Mouse (Mus musculus) heart, postnatal 14 days (tissue): ENCODE results near the gene Gm33543. TPM values are rescaled to one million over a fixed set of nuclear protein-coding genes. Genes with fewer than 3 reads are reported as not detected.

Source experiments
- DNase-seq, 2 experiments: peaks; one replicate each; pipeline ENCODE4 v3.0.0; 2021 to 2022
- intact Hi-C: fragments of 180-260 bp; cut with DNase I; formaldehyde crosslinking; loops from one replicate; pipeline ENCODE4 v1.15.1; 2025
- long read RNA-seq, 2 experiments: library from polyadenylated mRNA; stranded (forward); transcript quantifications; one replicate each; pipeline ENCODE4 v2.0.0; 2021
- total RNA-seq, 2 experiments: library from RNA; stranded (reverse); gene quantifications; 2 replicates each; pipeline ENCODE4 v1.2.3; 2021

Gm33543 gene
- total RNA-seq = 1 to 10 TPM; 2.0 to 3.1 TPM
- long read RNA-seq, experiment 1, partial matches to known transcripts = 1 of 2 reads
- long read RNA-seq, experiment 1, other reads (novel, unspliced or antisense) = 0 of 2 reads
- long read RNA-seq, experiment 2 = 0 reads

DNA sequence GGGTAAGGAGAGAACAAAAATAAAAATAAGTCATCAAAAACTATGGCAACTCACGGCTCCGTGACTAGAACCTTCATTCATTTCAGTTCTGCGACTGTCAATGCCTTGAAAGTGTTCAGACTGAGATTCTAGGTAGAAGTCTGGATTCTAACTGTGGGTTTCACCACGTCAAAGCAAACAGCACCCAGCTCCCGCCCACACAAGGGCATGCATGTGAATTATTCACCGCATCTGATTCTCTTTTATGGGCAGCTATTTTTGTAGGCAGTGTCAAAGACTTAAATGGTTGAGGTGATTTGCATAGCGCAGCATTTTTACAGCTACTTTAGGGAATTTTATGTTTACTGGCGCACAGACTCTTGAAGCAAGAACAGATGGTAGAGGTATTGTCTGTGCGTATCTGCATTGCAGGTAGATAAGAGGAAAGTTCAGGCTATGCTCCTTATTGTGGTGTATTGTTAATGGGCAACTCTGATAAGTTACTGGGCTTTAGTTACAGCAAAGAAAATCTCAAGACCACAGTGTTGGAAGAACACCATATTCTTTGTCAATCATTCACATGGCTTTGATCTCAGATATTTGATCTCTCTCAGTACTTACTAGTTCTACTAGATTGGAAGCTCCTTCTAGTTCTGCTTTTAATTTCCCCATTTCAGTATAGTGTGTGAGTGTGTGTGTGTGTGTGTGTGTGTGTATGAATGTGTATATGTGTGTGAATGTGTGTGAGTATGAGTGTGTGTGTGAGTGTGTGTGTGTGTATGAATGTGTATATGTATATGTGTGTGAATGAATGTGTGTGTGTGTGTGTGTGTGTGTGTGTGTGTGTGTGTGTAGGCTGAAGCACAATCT lies at the start of gene Gm33543:
Gene Gm33543 (minus strand): TSS at position 142 of the 849 bp plus-strand sequence.
- intact Hi-C loops = no loop called here
- DNase-seq = no peak

DNA sequence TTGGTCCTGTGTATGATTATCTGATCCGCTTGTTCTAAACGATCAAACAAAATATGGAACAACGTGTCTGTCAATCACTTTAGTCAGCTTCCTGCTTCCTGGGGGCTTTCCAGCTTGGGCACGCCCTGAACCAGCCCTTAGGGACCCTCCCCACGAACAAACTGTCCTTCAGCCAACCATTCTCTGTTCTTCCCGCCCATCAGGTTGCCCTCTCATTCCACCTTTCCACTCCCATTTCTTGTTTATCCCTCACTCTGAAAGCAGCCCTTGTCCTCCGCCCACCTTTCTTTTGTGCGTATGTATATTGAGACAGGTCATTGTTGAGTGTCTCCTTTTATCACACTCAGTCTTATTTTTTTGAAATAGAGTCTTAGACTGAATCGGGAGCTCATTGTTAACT lies 49.4 kb upstream of the Gm33543 start:
- DNase-seq = no peak
- intact Hi-C loops = loop anchor here (5.0 to 10.0 kb wide), 2 partner anchors 390 to 897 kb away; partner anchors contain the start of gene Mrpl42

DNA sequence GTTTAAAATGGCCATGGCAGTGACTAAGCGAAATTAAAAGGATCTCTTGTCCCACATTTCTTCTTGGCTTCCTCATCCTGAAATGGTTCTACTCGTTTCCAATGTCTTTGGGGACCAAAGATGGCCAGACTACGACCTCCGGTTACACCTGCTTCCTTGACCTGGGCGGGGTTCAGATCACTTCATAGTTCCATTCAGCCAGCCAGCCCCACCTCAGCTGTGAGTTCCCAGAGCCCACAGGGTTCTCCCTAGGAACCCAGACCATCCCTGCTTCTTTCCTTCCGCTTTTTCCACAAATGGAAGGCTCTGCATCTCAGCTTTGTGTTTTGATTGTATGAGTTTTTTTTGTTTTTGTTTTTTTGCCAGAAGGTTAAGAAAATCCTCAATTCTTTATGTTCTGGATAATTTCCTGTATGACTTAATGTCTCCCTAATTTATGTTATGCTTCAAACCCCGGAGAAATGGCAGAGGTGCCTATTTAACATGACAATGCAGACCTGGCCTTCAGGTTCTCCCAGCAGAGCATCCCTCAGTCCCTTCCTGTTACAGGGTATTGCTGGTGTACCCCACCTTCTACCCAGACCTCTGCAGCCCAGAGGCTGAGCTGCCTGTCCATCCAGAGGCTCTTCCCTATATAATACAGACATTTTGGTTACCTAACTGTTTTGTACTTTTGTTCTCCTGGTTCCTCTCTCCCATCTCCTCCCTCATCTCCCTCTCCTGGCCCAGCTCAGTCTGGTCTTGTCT lies 48.7 kb upstream of the Gm33543 start:
- intact Hi-C loops = loop anchor here (5.0 to 10.0 kb wide), 2 partner anchors 389 to 897 kb away; partner anchors contain the start of gene Mrpl42
- no peak for DNase-seq

DNA sequence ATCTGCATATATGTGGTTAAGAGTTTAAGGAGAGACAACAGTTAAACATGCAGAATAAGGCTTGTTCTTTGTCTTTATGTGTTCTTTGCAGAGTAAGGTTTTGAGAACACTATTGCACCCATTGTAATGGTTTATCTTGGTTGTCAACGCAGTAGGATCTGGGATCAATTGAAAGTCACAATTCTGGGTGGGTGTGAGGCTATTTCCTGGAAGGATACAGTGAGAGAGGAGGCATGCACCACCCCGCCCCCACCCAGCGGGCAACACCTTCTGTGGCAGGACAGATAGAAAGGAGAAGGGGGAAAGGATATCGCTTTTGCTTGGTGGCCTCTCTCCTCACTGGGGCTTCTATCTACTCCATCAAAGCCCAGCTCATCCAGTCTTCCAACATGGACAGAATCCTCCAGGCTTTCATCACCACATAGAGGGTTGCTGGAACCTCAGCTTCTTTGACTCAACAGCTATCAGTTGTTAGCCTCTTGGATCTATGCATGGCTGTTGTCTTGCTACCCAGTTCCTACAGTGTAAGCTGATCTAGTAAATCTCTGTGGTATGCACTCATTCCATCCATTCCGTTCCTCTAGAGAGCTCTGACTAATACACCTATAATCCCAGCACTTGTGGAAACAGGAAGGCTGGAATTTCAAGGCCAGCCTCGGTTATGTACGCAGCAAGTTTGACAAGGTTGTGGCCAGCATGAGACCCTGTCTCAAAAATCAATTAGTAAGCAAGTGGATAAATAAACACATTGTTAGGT lies 41.2 kb upstream of the Gm33543 start:
- DNase-seq = no peak
- intact Hi-C loops = no loop called here

DNA sequence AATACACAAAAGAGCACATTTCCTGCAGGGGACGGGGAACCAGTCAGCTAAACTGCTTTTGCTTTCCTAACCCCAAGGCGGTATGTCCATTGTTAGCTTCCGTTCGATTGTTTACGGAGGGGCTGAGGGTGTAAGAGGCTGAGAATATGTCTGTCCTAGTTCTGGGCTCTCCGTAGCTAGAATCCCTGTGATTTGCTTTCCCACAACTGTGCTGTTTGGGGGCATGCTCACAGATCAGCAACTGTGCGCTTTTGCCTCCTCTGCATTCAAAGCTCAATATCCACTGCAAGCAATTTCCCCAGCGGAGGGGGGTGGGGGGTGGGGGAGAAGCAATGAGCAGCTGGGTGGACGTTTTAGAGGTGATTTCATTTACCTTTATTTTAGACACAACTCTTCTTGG lies 39.3 kb upstream of the Gm33543 start:
- intact Hi-C loops = no loop called here
- no peak for DNase-seq

DNA sequence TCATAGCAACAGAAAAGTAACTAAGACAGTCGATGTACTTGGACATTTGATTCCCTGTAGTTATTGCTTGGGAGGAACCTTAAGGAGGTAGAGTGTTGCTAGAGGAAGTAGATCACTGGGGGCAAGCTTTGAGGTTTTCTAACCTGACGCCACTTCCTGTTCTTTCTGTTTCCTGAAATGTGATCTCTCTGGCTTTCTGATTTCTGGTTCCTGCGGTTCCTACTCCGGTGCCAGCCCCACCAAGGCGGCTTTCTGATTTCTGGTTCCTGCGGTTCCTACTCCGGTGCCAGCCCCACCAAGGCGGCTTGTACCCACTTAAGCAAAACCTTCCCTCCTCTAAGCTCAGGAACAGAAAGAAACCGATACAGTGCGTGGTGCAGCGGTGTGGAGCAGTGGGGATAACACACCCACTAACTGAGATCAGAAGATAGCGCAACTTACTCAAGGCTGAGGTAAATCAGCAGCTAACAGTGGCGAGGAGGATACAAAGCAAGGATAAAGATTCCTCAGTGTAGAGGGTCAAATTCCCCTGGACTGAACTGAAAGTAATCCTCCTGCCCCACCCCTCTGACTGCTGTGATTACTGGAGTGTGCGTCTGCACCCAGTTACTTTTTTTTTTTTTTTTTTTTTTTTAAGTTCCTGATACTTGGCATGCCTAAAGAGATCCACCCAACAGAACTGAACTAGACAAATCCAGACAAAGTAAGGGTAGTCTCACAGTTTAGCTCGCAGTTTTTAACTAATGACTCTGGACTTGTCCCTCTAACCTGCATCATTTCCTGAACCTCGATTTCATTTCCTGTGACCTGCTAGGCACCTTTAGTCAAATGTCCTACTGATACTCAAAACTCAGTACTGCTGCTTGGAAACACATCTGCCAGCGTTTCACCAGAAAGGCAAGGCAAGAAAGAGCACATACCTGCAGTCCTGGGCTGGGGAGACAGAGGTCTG lies 37.5 kb upstream of the Gm33543 start:
- no peak for DNase-seq
- intact Hi-C loops = no loop called here

DNA sequence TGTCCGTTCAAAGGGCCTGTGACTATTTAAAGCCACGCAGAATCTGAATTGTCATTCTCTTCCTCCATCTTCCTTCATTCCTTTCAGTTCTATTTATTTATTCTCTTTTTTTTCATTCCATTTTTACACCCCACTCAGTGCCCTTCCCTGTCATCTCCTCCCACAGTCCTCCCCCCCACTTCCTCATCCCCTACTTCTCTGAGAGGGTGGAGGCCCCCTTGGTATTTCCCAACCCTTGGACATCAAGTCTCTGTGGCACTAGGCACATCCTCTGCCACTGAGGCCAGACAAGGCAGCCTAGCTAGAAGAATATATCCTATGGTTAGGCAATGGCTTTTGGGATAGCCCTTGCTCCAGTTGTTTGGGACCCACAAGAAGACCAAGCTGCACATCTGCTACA lies 28.1 kb upstream of the Gm33543 start:
- intact Hi-C loops = no loop called here
- DNase-seq = no peak

DNA sequence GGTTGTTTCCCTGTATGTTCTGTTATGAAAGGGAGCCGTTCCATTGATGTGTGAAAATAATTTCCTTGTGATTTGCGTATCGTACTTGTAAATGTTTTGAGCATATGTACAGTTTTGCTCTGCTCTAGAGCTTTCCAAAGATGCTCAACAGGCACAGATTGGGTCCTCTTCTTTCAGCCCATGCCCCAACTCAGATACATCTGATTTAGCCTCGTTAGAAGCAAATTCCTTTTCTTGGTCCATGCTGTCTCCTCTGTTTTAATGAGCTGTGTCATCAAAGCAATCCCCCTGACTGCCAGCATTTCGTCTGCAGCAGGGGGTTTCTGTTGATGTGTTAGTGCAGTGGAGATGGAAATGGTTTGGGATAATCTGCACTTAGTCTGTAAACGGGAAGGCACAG lies 25.6 kb upstream of the Gm33543 start:
- intact Hi-C loops = no loop called here
- DNase-seq = no peak

DNA sequence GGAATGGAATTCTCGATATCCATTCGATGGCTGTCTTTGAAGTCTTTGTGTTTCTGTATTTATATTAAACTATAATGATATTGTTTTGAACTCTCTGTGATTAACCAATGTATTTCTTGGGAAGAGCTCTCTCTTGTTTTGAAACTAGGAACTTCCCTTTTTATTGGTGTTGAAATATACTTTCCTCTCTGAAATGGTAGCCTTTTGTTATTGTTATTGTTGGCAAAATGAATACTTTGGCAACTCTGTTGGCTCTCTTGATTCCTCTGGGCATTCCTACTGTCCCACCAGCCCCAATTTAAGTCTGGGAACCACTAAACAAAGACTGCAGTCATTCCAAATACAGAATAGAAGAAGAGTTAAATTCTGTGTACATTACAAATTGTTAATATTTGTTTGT lies 24.9 kb upstream of the Gm33543 start:
- DNase-seq = no peak
- intact Hi-C loops = no loop called here

DNA sequence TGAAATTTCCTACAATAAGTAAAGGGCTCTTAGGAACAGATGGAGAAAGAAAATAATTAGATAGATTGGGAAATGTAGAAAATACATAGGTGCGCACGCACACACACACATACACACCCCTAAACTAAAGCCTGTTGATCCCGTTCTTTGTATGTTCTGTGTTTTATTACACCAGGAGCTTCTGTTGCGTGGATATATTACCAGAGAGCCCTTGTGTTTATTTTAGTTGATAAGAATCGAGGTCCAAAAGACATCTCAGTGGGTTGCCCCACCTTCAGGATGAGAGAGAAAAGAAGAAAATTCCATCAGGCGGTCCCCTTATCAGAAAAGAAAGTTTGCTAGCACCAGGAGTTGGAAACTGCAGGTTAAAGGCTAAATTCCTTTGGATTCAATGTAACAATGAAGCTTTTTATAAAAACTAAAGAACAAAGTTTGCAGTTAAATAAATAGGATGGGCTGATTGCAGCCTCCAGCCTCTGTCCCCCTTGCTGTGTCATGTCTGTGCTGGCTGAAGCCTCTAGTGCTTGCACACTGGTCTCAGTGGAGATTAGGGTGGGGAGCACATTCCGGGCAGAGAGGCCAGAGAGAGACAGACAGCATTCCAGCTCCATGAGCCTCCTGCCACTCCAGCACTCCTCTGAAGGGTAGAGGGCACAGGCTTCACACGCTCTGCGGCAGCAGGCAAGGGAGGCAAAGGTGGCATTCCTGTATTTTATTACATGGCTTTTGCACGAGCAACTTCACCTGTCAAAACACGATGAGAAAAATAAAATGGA lies 21.8 kb upstream of the Gm33543 start:
- peak; percentile 26 to 41 for DNase-seq
- intact Hi-C loops = no loop called here

DNA sequence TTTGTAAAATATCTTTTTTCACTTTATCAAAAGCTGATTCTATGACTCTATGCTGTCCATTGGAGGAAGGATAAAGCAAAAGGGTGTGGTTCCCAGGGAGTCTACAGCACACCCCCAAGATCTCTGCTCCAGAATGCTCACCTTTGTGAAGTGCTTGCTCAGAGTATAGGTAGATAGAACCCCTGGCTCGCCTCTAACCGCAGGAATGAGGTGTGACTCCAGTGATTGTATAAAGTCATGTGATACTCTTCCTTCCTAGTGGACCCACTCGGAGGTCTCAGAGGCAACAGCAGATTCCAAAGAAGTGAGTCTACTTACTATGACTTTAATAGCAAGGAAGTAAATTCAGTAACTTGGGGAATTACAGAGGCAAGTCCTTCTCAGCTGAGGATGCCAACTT lies 19.9 kb upstream of the Gm33543 start:
- DNase-seq = no peak
- intact Hi-C loops = no loop called here

DNA sequence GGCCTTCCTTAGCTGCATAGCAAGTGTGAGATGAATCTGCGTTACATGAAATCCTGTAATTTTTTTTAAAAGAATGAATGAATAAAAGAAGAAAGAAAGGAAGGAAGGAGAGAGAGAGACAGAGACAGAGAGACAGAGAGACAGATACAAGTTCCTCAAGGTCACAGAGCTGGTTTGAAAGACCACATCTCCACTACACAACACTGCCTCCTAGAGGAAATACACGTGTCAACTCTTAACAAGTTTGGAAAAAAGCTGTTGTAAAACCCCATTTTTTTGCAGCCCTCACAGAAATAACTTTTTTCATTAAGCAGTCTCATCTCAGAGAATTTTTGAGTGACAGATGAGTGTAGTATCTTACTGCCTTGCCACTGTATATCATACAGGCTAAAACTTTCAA lies 15.4 kb upstream of the Gm33543 start:
- intact Hi-C loops = loop anchor here (1.0 to 10.0 kb wide), 4 partner anchors 76 to 363 kb away; no protein-coding TSS in a partner anchor
- peak in 1 of 2 experiments; percentile 46 for DNase-seq

DNA sequence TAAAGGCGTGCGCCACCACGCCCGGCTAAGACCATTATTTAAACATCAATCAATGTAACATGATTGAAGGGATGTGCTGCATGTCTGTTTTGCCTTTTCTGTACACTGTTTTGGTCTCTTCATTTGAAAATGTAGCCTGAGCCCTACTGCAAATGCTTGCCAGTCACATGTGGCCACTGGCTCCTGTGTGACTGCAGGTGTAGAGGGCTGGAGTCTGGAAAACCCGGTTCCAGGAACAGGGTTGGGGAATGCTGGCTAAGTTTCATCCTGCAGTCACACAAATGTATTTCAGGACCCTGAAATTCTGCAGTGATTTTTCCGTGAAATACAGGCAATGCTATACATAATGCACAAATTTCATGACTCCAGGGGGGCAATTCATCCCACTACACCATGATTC lies 12.7 kb upstream of the Gm33543 start:
- no peak for DNase-seq
- intact Hi-C loops = loop anchor here (5.0 to 10.0 kb wide), 3 partner anchors 73 to 361 kb away; no protein-coding TSS in a partner anchor

DNA sequence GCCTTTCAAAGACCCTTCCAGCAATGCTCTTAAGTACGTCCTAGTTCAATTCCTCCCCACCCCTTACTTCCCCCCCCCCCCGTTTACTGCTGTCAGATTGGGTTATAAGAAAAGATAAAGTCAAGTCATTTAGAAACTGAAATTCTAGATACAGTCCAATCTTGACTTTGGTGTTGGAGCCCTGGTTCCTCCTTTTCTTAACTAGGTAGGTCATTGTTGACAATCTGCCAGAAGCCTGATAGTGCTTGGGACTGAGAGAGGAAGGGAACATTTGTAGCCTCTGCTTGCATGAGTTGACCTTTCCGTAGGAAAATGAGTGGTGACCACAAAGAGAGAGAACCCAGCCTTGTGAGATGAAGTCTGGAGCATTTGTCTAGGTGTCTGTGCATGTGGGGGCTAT lies 7.8 kb upstream of the Gm33543 start:
- intact Hi-C loops = loop anchor here (10.0 kb wide), 2 partner anchors 166 to 356 kb away; no protein-coding TSS in a partner anchor
- peak in 1 of 2 experiments; percentile 15 for DNase-seq

DNA sequence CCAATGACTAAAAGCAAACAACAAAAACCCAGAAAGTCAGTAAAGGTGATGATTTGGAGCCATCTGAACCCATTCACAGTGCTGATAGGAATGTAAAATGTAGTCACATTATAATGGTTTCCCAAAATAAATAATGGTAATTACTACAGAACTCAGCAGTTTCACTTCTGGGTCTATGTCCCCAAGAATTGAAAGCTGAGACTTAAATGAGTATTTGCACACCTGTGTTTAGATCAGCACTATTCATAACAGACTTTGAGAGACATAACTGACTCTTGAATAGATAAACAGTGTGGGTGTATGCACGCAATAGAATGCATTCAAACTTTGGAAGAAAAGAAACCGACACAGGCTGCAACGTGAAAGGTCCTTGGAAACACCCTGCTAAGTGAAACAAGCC lies 4.0 kb upstream of the Gm33543 start:
- no peak for DNase-seq
- intact Hi-C loops = no loop called here

DNA sequence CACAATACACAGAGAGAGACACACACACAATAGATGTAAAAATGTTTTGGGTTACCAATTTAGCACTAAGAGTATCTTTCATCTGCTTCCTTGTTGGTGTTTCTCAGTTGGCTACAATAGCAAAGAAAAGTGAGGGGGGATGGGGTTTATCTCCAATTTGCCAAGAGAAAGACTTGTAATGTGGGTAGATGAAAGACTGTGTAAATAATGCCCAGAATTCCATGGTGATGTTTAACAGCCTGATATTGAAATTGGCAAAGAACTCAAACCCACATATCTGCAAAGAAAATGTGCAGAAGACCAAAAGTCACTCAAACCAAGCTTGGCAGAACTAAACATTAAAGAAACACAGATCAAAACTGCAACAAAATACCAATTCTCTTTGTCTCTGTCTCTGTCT lies 3.6 kb upstream of the Gm33543 start:
- DNase-seq = no peak
- intact Hi-C loops = no loop called here

DNA sequence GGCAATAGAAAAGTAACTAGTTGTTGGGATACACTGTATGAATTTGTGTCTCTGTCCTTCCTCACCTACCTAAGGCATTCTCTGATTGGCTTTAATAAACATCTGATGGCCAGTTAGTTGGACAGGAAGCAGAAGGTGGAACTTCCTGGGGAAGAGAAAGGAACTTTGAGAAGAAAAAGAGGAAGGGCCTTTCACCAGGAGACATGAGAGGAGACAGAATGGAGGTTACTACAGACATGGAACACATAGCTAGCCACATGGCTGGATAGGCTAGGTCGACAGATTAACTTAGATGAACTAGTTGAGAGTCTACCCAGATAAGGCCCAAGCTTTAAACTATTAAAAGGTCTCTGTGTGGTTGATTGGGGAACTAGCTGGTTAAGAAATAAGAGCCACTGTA lies 1.1 kb upstream of the Gm33543 start:
- DNase-seq = no peak
- intact Hi-C loops = no loop called here

DNA sequence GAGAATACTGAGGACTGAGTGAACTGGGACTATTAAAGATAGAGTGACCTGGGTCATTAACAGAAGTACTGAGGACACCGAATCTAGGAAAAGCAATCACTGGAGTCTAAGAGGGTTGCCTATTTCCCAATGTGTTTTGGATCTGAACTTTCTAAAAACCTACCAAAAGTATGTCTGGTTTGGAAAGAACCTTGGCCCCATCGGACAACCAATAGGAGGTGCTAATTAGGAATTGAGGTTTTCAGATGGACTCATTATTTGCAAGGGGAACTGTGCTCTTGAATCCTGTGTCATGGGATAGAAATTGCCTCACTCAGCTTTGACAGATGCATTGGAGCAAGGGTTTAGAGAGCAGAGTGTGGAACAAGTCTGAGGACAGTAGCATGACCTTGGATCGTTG lies 1.5 kb downstream of the Gm33543 start:
- no peak for DNase-seq
- intact Hi-C loops = no loop called here

DNA sequence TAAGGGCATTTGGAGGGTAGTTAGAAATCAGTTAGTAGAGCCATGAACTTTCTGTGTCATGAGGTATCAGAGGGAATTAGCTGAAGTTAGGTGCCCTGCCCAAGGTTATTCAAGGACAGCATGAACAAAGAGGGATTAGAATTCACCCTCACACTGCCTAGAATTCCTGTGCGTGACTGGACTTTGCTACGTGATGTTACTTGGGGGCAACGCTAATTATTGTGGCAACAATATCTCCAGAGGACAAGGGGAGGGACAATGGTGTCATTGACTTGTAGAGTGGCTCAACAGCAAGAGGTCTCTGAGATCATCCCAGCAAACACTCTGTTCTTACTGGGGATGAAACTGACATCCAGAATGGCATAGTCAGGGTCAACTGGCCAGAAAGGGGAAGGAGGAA lies 2.9 kb downstream of the Gm33543 start:
- DNase-seq = no peak
- intact Hi-C loops = no loop called here
